Mouse (Mus musculus): ENCODE measurements around the gene Arhgef17. TPM values are rescaled to one million over a fixed set of nuclear protein-coding genes. Genes with fewer than 3 reads are reported as not detected.

Gene Arhgef17
- polyA plus RNA-seq, 1 experiment = 59.0 TPM

GRCm38 (mm10) chr7:100944738-100945137 is 12.8 kb upstream of the Arhgef17 start:
- TF ChIP-seq POLR2A (IDR thresholded peaks at IDR 0.05; ENCODE audit: borderline replicate concordance, extremely low read depth, low read depth, low read length) (no peak), CTCF (IDR thresholded peaks at IDR 0.05; ENCODE audit: insufficient read depth, low read length) (no peak)
- 74% methylated on average over 5 of the region's 5 CpGs for WGBS
- DNase-seq = no peak
- no peak overlapping the region for H3K4me3 ChIP-seq (replicated peaks; ENCODE audit: extremely low read depth, low read depth, low read length)
- peaks cover 3% of the 10 kb centered on the region for H3K4me1 ChIP-seq (ENCODE audit: control insufficient read depth, insufficient read depth, low read length)

GRCm38 (mm10) chr7:100944306-100944705 is 12.4 kb upstream of the Arhgef17 start:
- TF ChIP-seq CTCF (IDR thresholded peaks at IDR 0.05; ENCODE audit: insufficient read depth, low read length) (no peak), POLR2A (IDR thresholded peaks at IDR 0.05; ENCODE audit: borderline replicate concordance, extremely low read depth, low read depth, low read length) (no peak)
- WGBS = 68% methylated on average over 2 of the region's 2 CpGs
- DNase-seq = no peak
- Histone ChIP-seq H3K4me1 (ENCODE audit: control insufficient read depth, insufficient read depth, low read length) (peaks cover 3% of the 10 kb centered on the region), H3K4me3 (replicated peaks; ENCODE audit: extremely low read depth, low read depth, low read length) (no peak overlapping the region)

GRCm38 (mm10) chr7:100942789-100943615 is 11.1 kb upstream of the Arhgef17 start:
- TF ChIP-seq POLR2A (IDR thresholded peaks at IDR 0.05; ENCODE audit: borderline replicate concordance, extremely low read depth, low read depth, low read length) = no peak
- TF ChIP-seq CTCF (IDR thresholded peaks at IDR 0.05; ENCODE audit: insufficient read depth, low read length) = peak; percentile 71
- Histone ChIP-seq H3K4me1 (ENCODE audit: control insufficient read depth, insufficient read depth, low read length) (peaks cover 3% of the 10 kb centered on the region), H3K4me3 (replicated peaks; ENCODE audit: extremely low read depth, low read depth, low read length) (no peak overlapping the region)
- WGBS = 34% methylated on average over 12 of the region's 12 CpGs
- no peak for DNase-seq

GRCm38 (mm10) chr7:100941169-100941568 is 9.3 kb upstream of the Arhgef17 start:
- 46% methylated on average over 5 of the region's 5 CpGs for WGBS
- TF ChIP-seq CTCF (IDR thresholded peaks at IDR 0.05; ENCODE audit: insufficient read depth, low read length) (0 out of 2 replicates have a peak, but pooled peaks have one; percentile 16), POLR2A (IDR thresholded peaks at IDR 0.05; ENCODE audit: borderline replicate concordance, extremely low read depth, low read depth, low read length) (no peak)
- no peak for DNase-seq
- H3K4me3 ChIP-seq (replicated peaks; ENCODE audit: extremely low read depth, low read depth, low read length) = no peak overlapping the region
- peaks cover 3% of the 10 kb centered on the region for H3K4me1 ChIP-seq (ENCODE audit: control insufficient read depth, insufficient read depth, low read length)

GRCm38 (mm10) chr7:100938106-100938505 is 6.2 kb upstream of the Arhgef17 start:
- no peak for TF ChIP-seq CTCF (IDR thresholded peaks at IDR 0.05; ENCODE audit: insufficient read depth, low read length)
- no peak for TF ChIP-seq POLR2A (IDR thresholded peaks at IDR 0.05; ENCODE audit: borderline replicate concordance, extremely low read depth, low read depth, low read length)
- H3K4me1 ChIP-seq (ENCODE audit: control insufficient read depth, insufficient read depth, low read length) = no peaks in the 10 kb centered on the region; the same call in 1 of the 2 replicates

GRCm38 (mm10) chr7:100937481-100937880 is 5.6 kb upstream of the Arhgef17 start:
- Histone ChIP-seq H3K4me1 (ENCODE audit: control insufficient read depth, insufficient read depth, low read length) (no peaks in the 10 kb centered on the region), H3K4me3 (replicated peaks; ENCODE audit: extremely low read depth, low read depth, low read length) (no peak overlapping the region)
- DNase-seq = no peak
- TF ChIP-seq POLR2A (IDR thresholded peaks at IDR 0.05; ENCODE audit: borderline replicate concordance, extremely low read depth, low read depth, low read length) (no peak), CTCF (IDR thresholded peaks at IDR 0.05; ENCODE audit: insufficient read depth, low read length) (no peak)
- 63% methylated on average over 3 of the region's 3 CpGs for WGBS

More at GRCm38 (mm10) chr7:100938106-100938505, 6.2 kb upstream of the Arhgef17 start:
- no peak for DNase-seq
- WGBS = 70% methylated on average over 16 of the region's 16 CpGs
- H3K4me3 ChIP-seq (replicated peaks; ENCODE audit: extremely low read depth, low read depth, low read length) = no peak overlapping the region

- DNase-seq = no peak
- 0 out of 2 replicates have a peak, but pooled peaks cover 9% of the 10 kb centered on the region for H3K4me1 ChIP-seq (ENCODE audit: control insufficient read depth, insufficient read depth, low read length)
- no peak for TF ChIP-seq CTCF (IDR thresholded peaks at IDR 0.05; ENCODE audit: insufficient read depth, low read length)
- TF ChIP-seq POLR2A (IDR thresholded peaks at IDR 0.05; ENCODE audit: borderline replicate concordance, extremely low read depth, low read depth, low read length) = no peak
- no peak overlapping the region for H3K4me3 ChIP-seq (replicated peaks; ENCODE audit: extremely low read depth, low read depth, low read length)
Observed at GRCm38 (mm10) chr7:100933520-100933919, 1.6 kb upstream of the Arhgef17 start.

- peak; percentile 90 for DNase-seq
- Histone ChIP-seq H3K4me3 (replicated peaks; ENCODE audit: extremely low read depth, low read depth, low read length) (peak overlapping the region; percentile 59), H3K4me1 (ENCODE audit: control insufficient read depth, insufficient read depth, low read length) (0 out of 2 replicates have a peak, but pooled peaks cover 9% of the 10 kb centered on the region)
- TF ChIP-seq CTCF (IDR thresholded peaks at IDR 0.05; ENCODE audit: insufficient read depth, low read length) (peak; percentile 74), POLR2A (IDR thresholded peaks at IDR 0.05; ENCODE audit: borderline replicate concordance, extremely low read depth, low read depth, low read length) (peak; percentile 23; the same call in 1 of the 2 replicates)
- WGBS = under 1% methylated on average over 27 of the region's 27 CpGs
Observed at GRCm38 (mm10) chr7:100932481-100933007, 637 bp upstream of the Arhgef17 start.

GRCm38 (mm10) chr7:100931316-100931925 is 486 bp downstream of the Arhgef17 start:
- TF ChIP-seq POLR2A (IDR thresholded peaks at IDR 0.05; ENCODE audit: borderline replicate concordance, extremely low read depth, low read depth, low read length) (no peak), CTCF (IDR thresholded peaks at IDR 0.05; ENCODE audit: insufficient read depth, low read length) (no peak)
- WGBS = 1% methylated on average over 73 of the region's 73 CpGs
- Histone ChIP-seq H3K4me3 (replicated peaks; ENCODE audit: extremely low read depth, low read depth, low read length) (peak overlapping the region; percentile 69), H3K4me1 (ENCODE audit: control insufficient read depth, insufficient read depth, low read length) (0 out of 2 replicates have a peak, but pooled peaks cover 11% of the 10 kb centered on the region)
- peak; percentile 55 for DNase-seq
